9 mouse cellular contexts compared by ENCODE assay signal in the genomic region with DNA sequence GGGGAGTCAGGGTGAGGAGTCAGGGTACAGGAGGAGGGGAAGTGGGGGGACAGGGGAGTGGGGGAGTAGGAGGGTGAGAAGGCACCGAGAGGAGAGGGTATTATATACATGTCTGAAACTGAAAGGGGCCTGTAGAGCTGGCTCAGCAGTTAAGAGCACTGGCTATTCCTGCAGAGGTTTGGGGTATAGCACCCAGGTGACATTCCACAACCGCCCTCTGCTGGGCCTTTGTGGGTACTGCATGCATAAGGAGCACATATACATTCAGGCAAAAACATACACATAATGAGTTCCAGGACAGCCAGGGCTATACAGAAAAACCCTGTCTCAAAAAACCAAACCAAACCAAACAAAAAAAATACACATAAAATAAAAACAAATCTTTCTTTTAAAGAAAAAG. TPM values are rescaled to one million over a fixed set of nuclear protein-coding genes. Genes with fewer than 3 reads are reported as not detected.
DNase-seq lines count a peak whose midpoint lies in the region; ATAC-seq and TF ChIP-seq lines count a peak whose summit lies in the region.
"Had no signal": no experiment of that assay in that cellular context is flagged by ENCODE, and none has a peak within 500 bp of the region (broad histone marks: within the 10 kb centered on the region; RNA-seq: fewer than 3 reads in every experiment).

No protein-coding gene starts in this region.

- H3K36me3 ChIP-seq in kidney, postnatal 0 days (ENCODE audit: insufficient read depth, low read length) = no peaks in the 10 kb centered on the region
- H3K36me3 ChIP-seq: heart, embryonic 12.5 days; limb, embryonic 15.5 days had no signal

- no peak overlapping the region for H3K4me3 ChIP-seq in kidney, postnatal 0 days (replicated peaks; ENCODE audit: low read depth, low read length)
- H3K4me3 ChIP-seq: heart, embryonic 12.5 days; limb, embryonic 15.5 days had no signal

- H3K9me3 ChIP-seq in kidney, postnatal 0 days (replicated peaks; ENCODE audit: low read length) = no peaks in the 10 kb centered on the region
- H3K9me3 ChIP-seq: limb, embryonic 15.5 days had no signal

- no peak overlapping the region for H3K27ac ChIP-seq in kidney, postnatal 0 days
- H3K27ac ChIP-seq: limb, embryonic 15.5 days had no signal

- H3K9ac ChIP-seq in kidney, postnatal 0 days (ENCODE audit: low read depth, low read length) = no peak overlapping the region
- H3K9ac ChIP-seq: heart, embryonic 12.5 days; limb, embryonic 15.5 days had no signal

- peak; percentile 56 for TF ChIP-seq CTCF in kidney, postnatal 0 days (IDR thresholded peaks at IDR 0.05; ENCODE audit: low read depth)

- no peak for DNase-seq in kidney, postnatal 0 days (ENCODE audit: low spot score)
- DNase-seq in kidney, postnatal 10 days = no peak
- peak; percentile 57 for DNase-seq in 416B (ENCODE audit: low read depth)
- peak; percentile 77 for DNase-seq in ES-CJ7 (ENCODE audit: low read depth, low spot score)
- DNase-seq in induced T-regulatory cell, adult 2 months (ENCODE audit: low read depth) = peak; percentile 66
- no peak for DNase-seq in spleen, postnatal 4 days (ENCODE audit: low spot score in 2 of 2)
- no peak for DNase-seq in right cerebral cortex, postnatal 36 days (ENCODE audit: low spot score in 2 of 2)

- no peak overlapping the region for H3K4me2 ChIP-seq in kidney, postnatal 0 days (ENCODE audit: low read length)
- H3K4me2 ChIP-seq: heart, embryonic 12.5 days; limb, embryonic 15.5 days had no signal

- 47% methylated on average over 2 of the region's 2 CpGs for WGBS in kidney, postnatal 0 days

- no peak for ATAC-seq in kidney, postnatal 0 days (replicated peaks; ENCODE audit: low FRiP score, low read depth)

- no peaks in the 10 kb centered on the region for H3K4me1 ChIP-seq in kidney, postnatal 0 days (replicated peaks; ENCODE audit: insufficient read depth, low read length)

- no peaks in the 10 kb centered on the region for H3K27me3 ChIP-seq in kidney, postnatal 0 days (ENCODE audit: insufficient read depth, low read length)
- H3K27me3 ChIP-seq: limb, embryonic 15.5 days had no signal

RNA-seq across cellular contexts. Expression of a gene that starts 6.6 kb away (rescaled TPM):
- polyA plus RNA-seq in kidney, postnatal 0 days (2015; fragmentation: Nextera tagmentation; extraction: Ambion mirVana) = 22.6 and 22.8 TPM in 2 replicates

Comparison
In these comparisons a context has a peak if more than half of its experiments do, and no peak if none do; other contexts are left out.
1. DNase-seq: peak in 416B (single experiment), ES-CJ7 (single experiment) and induced T-regulatory cell, adult 2 months (single experiment); none in kidney, postnatal 0 days (single experiment), kidney, postnatal 10 days (single experiment), spleen, postnatal 4 days (0 of 2) and right cerebral cortex, postnatal 36 days (0 of 2).